Mouse (Mus musculus): ENCODE measurements around the gene Homer2.

Gene Homer2

DNA sequence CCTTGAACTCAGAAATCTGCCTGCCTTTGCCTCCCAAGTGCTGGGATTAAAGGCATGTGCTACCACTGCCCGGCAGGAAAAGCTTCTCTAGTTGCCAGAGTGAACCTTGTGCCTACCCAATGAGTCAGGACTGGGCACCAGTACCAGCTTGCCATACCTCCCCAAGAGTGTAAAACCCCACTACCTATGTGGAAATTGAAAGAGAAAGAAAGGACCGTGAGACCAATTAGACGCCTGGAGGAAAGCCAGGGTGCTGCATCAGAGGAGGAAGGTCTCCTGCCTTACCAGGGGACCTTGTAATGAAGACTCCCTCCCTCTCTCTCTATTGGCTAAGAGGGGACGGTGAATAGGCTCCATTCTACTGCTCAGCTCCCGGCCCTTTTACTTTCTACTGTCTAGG is 59.4 kb downstream of the Homer2 start:
- DNase-seq: no peak

DNA sequence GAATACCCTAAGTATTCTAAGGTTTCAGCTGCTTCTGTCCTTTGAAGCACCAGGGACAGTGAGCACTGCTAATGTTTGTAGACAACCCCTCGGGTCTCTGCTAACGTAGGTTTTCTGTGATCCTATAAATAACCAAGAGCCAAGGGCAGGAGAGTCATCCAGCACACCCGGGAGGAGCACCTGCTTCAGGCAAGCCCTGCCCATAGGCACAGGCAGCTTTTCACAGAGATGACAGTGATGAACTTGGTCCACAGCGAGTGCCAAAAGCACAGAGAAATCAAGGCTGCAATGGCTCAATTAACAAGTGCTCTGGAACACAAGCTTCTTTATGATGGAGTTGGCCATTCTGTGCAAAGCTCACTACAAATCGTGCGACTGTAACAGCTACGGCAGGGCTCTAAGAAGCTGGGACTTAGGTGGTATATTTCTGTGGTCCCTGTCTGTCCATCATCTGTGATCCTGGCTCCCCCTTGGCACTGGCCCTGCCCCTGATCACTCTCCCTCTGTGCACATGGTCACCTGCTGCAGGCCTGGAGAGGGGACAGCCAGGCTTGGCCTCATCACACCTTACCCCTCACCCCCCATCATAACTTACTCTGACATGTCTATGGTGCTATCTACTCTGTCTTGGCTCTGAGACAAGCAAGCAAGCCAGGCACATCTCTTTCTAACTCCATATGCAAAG is 62.6 kb downstream of the Homer2 start:
- peak; percentile 53 to 65 for DNase-seq

DNA sequence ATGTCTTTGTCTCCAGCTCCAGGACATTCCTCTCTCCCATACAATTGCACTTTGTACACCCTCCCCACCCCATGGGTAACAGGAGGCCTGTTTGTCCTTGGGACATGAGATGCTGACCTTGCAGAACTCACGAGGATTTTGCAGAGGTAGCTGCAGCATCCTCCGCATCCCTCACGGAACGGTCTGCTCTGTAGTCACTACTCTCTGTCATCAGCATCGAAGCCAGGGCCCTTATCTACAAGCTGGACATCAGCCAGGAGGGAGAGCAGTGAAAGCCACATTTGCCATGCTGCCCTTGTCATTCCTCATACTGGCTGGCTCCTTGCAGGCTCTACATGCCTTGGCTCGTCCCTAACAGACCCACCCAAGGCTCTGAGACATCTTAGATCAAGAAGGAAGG is 66.2 kb downstream of the Homer2 start:
- DNase-seq: no peak

DNA sequence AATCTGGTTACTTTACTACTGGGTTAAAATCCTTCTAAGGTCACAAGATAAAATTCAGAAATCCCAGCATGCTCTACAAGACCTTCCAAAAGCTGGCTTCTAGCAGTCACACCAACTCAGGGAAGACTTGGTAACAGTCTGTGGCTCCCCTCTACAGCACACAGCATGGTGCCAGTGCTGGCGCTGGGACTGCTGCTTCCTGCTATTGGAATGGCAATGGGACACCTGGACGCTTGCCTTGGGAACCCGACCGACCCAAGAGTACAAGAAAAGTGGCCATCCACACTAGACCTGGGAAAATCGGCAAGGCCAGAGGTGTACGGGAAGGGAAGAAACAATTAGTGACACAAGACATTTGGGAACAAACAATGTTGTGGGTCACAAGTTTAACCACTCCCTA is 74.7 kb downstream of the Homer2 start:
- peak; percentile 23 to 33 for DNase-seq

DNA sequence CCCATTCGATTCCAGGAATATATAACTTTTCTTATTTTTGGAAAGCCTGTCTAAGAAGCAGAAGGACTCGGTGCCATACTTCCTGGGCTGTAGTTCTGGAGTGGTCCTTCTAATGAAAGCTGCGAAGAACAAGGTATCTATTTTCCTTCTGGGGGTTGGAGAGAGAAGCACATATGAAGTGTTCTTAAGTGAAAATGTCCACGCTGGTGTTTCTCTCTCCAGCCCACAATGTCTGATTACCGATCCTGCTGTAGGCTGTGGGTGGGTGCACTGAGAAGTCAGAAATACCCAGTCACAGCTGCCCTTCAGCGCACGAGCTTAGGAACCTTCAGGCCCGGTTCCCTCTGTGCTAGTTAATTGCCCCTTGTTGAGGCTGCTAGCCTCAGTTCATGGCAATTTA is 76.1 kb downstream of the Homer2 start:
- DNase-seq: no peak

DNA sequence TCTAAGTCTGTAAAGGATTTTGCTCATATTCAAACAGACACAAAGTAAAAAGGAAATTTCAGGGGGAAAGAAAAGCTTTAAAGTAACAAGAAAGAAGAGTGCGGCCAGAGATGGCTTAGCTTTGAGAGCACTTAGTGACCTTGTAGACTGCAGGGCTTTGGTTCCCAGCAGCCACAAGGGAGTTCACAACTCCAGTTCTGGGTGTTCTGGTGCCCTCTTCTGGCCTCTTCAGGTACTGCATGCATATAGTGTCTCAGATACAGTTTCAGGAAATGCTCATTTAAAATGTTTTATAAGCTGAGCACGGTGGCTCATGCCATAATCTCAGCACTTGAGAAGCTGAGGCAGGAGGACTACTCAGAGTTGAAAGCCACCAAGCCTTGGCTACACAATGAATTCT is 80.9 kb downstream of the Homer2 start:
- no peak for DNase-seq

DNA sequence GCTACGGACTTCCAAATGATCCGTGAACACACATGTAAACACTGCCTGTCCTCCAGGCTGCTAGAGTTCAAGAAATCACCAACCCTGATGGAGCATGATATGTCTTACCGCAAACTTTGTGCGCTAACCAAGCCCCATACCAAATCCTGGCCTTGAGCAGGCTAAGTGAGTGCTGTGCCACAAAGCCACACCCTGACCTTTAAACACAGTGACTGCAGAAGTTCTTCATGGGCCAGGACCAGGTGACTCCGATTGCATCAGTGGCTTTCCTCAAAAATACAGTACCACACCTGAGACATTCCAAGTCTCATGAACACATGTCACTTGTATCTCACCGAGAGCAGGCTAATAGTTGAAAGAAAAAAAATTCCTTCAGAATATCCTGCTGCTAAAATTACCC is 83.6 kb downstream of the Homer2 start:
- no peak for DNase-seq

DNA sequence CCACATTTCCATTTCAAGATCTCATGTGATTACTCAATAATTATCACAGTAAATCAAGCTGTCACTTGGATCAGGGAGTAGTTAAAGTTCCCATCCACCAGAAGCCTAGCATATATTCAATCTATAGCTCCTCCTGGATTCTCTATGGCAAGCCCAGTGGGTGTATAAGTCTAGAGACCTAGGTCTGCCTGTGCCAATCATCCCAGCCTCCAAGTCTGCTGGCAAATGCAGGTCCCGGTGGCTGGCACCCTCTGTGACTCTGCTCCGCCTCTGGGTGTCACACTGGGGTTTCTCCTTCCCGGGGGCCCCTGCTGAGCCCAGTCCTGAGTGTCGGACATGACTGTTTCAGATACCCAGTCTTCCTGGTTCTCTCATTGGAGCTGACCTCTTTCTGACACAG is 84.5 kb downstream of the Homer2 start:
- DNase-seq: no peak

DNA sequence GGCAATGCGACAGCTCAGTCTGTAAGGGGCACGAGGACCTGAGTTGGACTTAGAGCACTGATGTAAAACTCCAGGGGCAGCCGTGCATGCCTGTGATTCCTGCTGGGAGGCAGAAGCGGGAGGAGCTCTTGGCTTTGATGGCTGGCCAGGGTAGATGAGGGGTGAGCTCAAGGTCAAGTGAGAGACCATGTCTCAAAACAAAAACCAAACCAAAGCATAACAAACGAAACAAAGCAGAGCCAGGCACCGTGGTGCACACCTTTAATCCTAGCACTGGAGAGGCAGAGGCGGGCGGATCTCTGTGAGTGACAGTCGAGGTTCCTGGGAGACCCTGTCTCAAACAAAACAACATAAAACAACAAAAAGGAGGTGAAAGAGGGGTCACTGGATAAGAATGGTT is 92.3 kb downstream of the Homer2 start:
- DNase-seq: no peak

DNA sequence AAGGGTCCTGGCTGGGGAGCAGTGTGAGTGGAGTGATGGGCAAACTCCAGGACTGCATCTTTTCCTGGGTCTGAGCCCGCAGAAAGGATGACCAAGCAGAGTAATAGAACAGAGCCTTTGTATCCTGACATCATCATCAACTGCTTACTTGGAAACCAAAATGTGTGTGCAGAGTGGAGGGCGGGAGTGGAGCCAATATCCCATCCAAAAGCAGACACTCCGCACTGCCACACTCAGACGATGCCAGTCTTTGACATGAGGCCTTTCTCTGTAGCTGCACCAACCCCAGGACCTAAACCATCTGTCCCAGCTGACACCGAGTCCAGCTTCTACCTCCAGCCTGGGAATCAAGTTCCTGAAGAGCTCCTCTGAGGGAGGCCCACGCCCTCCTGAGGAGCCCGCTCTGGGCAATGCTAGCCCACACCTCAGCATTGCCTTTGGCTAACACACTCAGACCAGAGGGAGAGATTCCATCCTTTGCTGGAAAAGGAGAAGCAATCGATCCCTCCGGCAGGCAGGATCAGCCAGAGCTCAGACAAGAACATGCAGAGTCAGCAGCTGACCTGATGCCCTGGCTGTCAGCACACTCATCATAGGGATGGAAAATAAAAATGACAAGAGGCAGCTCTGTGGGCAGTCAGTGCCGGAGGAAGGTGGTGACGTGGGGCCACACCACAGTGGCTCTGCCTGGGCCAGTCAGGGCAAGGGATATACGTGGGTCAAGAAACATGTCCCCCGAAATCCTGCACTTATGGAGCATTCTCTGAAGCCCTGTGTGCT is 94.3 kb downstream of the Homer2 start:
- DNase-seq: no peak

DNA sequence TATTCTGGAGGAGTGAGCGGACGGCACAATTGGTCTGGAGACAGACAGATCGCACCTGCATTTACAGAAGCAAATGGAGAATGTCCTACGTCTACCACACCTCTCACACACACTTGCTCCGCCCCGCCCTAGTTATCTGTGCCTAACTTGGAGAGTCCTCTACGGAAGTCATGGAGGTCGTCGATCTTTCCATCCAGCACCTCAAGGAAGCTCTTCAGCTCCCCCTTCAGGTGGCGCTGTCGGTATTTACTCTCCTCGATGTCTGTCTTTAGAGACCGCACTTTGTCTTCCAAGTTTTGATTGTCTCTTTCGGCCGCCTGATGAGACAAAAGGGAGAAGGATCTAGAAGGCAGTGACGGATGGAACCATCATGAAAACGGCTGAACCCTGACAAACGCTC is 97.2 kb downstream of the Homer2 start:
- DNase-seq: peak in 1 of 2 experiments; percentile 21

DNA sequence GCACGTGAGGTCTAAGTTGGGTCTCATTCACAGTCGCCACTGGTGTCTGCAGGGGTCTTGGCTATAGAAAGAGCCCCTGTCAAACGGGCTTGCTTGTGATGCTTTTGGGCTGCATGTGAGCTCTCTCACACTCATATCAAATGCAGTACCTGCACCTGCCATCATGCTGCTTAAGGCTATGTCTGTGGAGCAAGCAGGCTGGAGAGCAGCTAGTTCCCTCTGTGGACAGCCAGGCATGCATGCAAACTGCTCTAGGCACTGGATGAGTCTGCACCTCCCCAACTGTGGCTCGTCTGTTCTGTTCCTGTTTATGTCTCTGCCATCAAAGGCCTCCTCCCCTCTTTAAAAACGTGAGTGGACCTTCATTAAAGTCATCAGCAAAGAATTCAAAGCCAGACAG is 100.9 kb downstream of the Homer2 start:
- DNase-seq: no peak

DNA sequence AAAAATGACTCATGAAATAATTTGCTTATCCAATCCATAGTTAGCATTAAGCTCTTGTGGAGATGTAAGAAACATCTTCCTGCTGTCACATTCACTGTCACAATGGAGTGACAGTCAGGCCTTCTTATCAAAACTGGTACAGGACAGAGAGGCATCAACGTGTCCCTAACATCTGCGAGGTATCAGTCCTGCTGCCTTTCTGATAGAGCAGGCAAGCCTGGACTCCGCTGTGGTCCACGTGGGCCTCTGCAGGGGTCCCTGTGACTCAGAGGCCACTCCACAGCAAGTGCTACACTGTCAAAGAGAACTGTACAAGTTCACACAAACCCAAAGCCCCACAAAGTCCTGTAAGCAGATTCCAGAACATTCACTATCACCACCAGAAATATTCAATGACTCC is 101.8 kb downstream of the Homer2 start:
- DNase-seq: no peak

DNA sequence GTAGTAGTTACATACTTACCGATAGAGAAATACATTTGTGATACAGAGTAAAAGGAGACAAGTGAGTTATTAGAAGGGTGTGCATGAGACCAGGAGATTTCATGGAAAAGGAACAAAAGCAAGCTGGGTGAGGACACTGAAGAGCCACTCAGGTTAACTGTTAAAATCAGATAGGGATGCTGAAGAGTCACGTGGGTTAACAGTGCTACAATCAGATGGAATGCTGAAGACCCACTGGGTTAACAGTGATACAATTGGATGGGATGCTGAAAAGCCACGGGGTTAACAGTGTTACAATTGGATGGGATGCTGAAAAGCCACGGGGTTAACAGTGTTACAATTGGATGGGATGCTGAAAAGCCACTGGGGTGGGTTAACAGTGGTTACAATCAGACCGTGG is 102.3 kb downstream of the Homer2 start:
- DNase-seq: no peak

DNA sequence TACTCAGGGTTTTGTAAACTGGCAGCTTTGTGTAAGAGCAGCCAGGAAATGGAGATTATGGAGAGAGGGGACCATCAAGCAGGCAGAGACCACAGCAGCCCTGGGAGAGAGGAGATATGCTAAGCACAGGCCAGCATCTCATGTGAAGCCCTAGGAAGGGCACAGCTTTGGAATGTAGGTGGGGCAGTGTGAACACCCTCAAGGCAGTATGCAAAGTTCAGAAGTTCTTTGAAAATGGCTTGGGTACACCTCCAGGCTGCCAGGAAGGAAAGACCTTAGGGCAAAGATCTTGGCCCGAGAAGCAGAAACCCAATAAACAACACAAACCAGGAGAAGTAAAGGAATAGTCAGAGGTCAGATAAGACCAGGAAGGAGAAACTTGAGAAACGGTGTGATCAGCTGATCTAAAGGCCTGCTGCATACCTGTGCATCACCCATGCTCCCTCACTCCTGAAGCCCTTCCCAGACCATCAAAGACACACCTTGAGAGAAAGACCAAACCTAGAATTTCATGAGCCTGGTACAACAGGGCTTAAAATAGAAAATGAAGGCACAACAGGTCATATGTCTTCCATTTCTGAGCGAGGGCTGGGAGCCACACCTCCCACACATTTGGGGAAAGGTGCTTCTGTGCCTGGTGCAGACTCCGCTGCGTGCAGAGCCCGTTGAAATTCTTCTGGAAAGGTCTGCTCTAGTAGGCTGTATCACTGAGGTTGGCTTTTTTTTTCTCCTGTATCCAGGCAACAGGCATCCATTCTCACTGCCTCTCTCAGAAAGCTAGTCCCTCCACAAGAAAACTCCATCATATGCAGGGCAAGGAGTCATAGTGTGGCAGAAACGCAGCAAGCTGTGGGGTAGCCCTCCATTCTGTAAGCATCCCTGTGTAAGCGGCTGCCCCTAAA is 107.7 kb downstream of the Homer2 start:
- no peak for DNase-seq

DNA sequence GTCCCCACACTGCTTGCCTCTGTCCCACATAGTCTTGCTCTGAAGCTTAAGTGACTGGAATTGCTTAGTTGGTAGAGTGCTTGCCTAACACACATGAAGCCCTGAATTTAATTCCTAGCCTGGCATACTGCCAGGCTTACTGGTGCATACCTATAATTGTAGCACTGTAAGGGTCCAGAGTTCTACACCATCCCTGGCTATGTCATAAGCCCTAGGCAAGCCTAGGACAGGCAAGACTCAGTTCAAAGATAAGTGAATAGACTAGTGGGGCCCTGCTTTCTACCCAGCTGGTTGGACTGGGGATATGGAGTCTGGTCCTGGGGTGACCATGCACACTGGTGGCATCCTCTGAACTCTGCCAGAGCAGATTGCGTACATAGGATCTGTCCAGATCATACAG is 109.7 kb downstream of the Homer2 start:
- no peak for DNase-seq

DNA sequence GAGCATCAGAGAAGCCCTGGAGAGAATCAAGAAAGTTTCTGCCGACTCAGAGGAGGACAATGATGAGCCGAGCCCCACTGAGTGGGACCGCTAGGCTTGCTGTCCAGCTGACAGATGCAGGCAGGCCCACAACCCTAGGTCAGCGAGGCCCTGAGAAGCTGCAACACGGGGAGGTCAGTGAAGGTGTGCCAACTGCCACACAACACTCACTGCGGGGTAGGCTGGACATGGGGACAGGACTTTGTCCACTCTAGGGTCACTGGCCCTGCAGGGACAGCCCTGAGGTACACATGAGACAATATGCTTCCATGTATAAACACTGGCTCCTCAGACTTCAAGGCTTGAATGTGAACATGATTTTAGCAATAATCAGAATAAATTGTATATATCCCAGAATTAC is 111.2 kb downstream of the Homer2 start:
- no peak for DNase-seq

DNA sequence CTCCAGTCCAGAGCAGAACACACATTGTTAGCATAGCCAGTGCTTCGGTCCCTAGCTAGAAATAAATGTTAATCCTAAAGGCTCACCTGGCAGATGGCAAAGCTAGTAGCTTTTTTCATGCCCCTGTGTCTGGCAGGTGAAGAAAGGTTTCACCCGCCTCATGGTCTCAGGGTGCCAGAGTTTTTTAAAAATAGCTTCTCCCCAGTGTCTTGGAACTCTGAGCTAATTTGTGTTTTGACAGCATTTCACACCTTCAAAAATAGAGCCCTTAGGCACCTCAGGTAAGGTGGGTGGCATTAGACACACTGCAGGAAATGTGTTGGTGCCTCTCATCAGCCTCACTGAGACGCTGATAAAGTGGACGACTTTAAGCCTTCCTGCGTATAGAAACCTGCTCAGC is 112.3 kb downstream of the Homer2 start:
- DNase-seq: no peak

DNA sequence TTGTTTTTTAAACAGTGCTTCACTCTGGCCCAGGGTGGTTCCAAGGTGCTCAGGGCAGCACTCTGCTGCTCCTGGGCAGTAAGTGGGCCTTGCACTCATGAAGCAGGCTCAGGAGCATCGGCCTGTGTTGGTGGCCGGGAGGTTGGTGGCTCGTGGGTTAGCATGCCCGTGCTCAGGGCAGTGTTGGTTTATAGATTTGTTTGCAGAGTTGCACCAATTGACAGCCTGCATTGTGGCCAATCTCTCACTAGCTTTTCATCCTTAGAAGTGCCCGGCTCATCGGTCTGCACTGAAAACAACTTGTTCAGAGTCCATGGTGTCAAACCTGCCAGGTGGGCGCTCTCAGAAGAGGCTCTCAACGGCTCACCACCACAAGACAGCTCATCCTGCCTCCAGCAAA is 113.9 kb downstream of the Homer2 start:
- DNase-seq: no peak

DNA sequence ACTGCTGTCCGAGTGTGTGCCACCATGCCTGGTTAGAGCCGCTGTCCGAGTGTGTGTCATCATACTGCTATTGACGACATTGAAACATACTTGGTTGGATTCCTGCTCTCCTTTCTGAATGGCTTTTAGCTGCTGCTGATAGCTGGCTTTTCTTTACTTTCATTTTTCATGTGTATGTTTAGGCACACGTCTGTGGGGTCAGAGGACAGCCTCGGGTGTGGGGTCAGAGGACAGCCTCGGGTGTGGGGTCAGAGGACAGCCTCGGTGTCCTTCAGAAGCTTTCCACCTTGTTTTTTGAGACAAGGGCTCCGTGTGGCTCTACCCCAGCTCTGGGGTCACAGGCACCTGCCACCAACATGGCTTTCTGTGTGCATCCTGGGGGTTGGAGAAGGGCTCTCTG is 114.6 kb downstream of the Homer2 start:
- DNase-seq: no peak

DNA sequence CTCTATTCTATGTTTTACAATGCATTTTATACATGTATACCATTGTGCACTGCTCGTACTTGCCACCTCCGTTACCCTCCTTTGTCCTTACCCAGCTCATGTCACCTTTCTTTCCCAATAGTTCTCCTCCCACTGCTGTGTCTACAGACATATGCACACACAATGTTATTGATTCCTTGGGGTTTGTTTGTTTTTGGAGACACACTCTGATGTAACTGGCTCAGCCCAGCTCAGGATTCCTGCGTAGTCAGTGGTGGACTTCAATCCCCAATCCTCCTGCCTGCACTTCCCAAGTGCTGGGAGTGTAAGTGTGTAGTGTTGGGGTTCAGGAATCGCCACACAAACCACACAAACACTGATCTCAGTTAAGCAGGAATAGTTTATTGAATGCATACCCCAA is 120.1 kb downstream of the Homer2 start:
- no peak for DNase-seq

DNA sequence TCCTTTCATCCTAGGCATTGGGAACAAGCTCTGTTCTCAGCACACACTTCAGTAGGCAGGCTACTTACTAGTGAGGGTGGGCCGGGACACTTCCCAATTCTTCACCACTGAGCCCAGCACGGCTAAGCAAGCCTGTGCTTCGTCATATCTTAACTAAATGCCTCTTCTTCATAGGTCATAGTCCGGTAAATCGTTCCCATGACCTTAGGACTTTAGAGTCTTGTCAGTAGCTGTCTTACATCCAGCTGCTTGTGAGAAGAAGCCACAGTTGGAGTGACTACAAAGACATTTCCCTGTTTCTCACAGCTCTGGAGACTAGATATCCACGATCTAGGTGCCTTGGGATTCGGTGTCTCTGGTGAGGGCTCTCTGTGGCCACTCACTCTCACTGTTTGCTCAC is 122.0 kb downstream of the Homer2 start:
- DNase-seq: no peak

DNA sequence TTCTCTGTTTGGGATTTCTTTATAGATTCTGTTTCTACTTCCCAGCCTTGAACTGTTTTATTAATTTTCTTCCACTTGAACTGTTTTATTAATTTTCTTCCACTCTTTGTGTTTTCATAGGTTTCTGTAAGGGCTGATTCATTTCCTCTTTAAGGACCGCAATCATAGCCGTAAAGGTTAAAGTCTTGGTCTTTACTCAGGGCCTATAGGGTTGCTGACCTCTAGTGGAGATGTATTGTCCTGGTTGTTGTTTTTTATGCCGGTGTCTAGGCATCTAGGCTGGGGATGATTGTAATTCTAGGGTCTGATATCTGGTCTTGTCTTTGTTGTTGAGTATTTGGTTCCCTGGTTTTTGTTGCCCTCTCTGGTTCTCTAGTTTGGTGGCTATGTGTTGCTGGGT is 123.8 kb downstream of the Homer2 start:
- no peak for DNase-seq

DNA sequence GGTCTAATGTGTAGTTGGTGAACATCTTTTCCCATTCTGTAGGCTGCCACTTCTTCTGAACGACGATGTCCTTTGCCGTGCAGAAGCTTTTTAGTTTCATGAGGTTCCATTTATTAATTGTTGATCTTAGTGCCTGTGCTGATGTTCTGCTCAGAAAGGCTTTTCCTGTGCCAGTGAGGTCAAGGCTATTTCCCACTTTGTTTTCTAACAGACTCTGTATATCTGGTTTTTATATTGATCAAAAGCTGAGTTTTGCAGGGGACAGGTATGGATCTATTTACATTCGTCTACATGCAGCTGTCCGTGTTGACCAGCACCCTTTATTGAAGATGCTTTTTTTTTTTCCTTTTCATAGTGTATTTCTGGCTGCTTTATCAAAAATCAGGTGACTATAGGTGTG is 128.0 kb downstream of the Homer2 start:
- DNase-seq: no peak
